Mouse (Mus musculus): ENCODE measurements at regions not wholly inside any gene's neighbourhood (a gene's known extent, or its start where the extent isn't known, plus 50 kb on each side); places are given as distances from the start of the nearest gene placed in this dataset.

DNA sequence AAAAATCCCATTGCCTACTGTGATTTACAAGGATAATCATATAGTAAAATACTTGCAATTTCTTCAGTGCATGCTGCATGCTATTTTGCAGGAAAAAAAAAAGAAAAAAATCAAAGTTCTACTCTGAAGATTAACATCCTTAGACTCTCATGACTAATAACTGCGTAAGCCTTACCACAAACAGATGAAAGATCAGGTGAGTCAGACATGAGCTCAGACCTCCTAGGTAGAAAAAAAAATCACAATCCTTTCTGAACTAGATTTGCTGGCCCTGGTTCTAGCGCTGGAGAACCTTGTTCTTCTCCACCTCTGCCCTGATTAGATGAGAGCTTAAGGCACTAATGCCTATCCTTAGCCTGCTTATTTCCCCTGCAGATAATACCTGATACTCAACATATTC lies 96.1 kb upstream of the Snap25 start:
- intact Hi-C loops (cut with DNase I) = no loop called here

GRCm38 (mm10) chr2:136618114-136618513 lies 95.1 kb upstream of the Snap25 start:
- intact Hi-C loops (cut with DNase I) = no loop called here

- intact Hi-C loops (cut with DNase I) = no loop called here
Measured at GRCm38 (mm10) chr2:136620309-136620708, 92.9 kb upstream of the Snap25 start.

DNA sequence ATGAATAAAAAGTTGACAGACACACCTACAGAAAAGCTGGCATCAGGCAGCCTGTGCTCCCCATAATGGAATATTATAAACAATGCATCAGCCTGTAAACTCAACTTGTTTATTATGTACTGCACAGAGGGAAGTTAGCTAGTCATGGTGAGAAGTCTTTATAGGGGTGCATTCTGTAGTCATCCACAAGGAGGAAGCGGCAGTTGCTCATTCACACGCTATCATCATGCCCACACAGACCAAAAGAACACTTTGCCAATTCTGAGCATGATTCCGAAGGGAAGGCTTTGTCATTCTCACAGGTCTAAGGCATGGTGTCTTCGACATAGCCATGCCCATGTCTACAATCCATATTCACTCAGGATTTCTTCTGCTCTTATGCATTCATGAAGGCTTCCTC lies 92.3 kb upstream of the Snap25 start:
- intact Hi-C loops (cut with DNase I) = no loop called here

DNA sequence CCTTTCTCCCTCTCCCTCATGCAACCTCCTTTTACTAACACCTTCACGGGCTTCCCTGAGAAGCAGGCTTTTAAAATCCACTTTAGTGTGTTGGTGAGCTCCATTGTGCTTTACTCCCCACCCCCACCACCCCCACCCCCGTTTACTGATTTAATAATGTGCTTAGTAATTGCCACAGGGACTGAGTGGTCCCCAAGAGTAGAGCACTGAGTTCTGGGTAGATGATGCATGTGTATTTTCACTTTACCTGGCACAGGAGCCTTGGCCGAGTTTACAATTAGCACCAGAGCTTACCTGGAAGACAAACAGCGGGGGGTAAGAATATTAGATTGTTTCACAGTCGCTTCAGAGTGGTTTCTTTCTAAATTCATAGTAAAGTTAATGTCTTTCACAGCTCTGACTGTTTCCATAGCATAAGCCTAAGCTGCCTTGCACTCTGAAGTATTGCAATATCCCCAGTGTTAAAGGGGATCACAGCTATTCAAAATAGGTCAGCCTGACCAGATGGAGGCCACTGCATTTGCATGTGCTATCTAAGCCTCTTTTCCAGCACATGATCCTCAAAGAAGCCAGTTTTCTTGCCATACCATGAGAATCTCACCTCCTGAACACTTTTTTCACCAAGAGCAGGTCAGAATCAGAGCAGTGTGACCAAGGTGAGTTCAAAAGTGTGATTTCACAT lies 89.3 kb upstream of the Snap25 start:
- intact Hi-C loops (cut with DNase I) = no loop called here

DNA sequence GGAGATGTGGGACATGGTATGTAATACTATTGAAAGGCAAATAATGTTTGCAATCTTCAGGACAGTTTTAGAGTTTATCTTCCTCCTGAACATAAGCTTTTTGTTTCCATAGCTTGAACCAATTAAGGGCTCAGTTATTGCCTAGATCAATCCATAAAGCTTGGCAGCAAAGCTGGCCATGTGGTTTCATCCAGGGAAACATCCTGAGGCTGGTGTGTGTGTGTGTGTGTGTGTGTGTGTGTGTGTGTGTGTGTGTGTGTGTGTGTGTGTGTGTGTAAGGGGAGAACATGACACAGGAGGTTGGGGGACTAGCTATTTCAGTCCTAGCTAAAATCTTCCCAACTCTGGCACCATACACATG lies 88.8 kb upstream of the Snap25 start:
- intact Hi-C loops (cut with DNase I) = no loop called here

DNA sequence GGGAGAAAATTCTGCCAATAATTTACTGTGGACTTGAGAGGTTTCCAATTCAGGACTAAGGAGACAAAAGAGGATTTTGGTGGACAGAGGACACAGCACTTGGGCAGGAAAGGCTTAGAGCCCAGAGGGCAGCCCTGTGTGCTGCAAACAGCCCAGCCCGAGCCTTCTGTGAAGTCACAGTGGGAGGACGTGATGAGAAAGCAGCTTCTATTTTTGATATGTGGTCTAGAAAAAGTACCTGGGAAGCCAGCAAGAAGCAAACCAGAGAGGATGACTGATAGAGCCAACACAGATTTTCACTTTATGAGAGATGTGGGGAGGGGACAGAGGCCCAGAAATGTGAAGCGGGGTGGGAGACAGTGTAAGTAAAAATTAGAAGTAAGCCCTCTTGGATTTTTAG lies 66.3 kb upstream of the Snap25 start:
- intact Hi-C loops (cut with DNase I) = no loop called here

GRCm38 (mm10) chr2:136648606-136649005 lies 64.6 kb upstream of the Snap25 start:
- intact Hi-C loops (cut with DNase I) = no loop called here

- intact Hi-C loops (cut with DNase I) = loop anchor here (10.0 kb wide), 1 partner anchor 64 kb away; the partner anchor contains the start of gene Snap25
Measured at GRCm38 (mm10) chr2:136650721-136651120, 62.5 kb upstream of the Snap25 start.

- intact Hi-C loops (cut with DNase I) = loop anchor here (10.0 kb wide), 1 partner anchor 62 kb away; the partner anchor contains the start of gene Snap25
Measured at GRCm38 (mm10) chr2:136652206-136653003, 60.8 kb upstream of the Snap25 start.
